Mouse (Mus musculus): Measurements from ENCODE around the gene Per1. TPM values are rescaled to one million over a fixed set of nuclear protein-coding genes. Genes with fewer than 3 reads are reported as not detected.

Gene Per1
- polyA plus RNA-seq, 1 experiment from 2014 or later, result 30.0 TPM

DNA sequence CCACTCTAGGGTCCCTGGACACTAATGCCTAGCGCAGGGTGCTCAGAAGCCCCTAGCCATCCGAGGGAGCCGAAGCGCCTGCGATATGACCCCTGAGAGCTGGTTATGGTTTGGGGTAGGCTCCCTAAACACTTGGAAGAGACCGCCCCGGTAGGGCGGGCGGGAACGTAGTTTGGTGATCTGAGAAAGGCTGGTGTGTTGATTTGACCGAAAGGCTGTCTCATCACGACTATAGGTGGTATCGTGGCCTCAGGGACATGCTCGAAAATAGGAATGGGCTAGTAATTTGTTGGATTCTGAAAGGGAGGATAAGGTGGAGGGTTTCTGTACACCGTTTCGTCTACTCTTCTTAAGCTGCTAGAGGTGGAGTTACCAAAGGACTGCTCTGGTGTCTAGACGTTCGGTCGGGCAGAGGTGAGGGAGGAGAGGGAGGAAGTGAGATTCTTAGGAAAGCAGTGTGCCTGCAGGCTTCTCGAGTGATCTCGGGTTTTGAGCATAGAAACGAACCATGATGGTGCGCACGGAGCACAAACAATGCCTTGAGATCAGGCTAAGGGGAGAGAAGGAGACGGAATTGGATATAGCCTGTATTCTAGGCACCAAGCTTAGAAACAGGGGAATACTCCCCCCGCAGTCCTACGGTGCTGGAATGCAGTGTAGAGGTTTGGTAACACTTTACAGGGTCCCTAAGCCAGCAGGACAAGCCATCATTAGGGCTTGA, 654 bp downstream of the Per1 start:
- Histone ChIP-seq H3K27me3 (replicated peaks; ENCODE audit: insufficient read depth, low read length) (no peaks in the 10 kb centered on the region), H3K36me3 (ENCODE audit: insufficient read depth, low read length) (peaks cover 4% of the 10 kb centered on the region; the same call in 1 of the 2 replicates), H3K9ac (replicated peaks; ENCODE audit: low read depth) (peak overlapping the region; percentile 100), H3K4me2 (replicated peaks; ENCODE audit: low read depth, low read length) (peak overlapping the region; percentile 76), H3K4me1 (ENCODE audit: insufficient read depth, low read depth, low read length) (peaks cover 16% of the 10 kb centered on the region), H3K9me3 (ENCODE audit: low read length) (no peaks in the 10 kb centered on the region), H3K4me3 (ENCODE audit: low read depth, low read length) (peak overlapping the region; percentile 97), H3K27ac (ENCODE audit: low read length) (peak overlapping the region; percentile 100)
- WGBS, result under 1% methylated on average over 27 of the region's 27 CpGs
- TF ChIP-seq CTCF (IDR thresholded peaks at IDR 0.05), result no peak
- no peak; the same call in 1 of the 2 replicates for TF ChIP-seq EP300 (IDR thresholded peaks at IDR 0.05)
- ATAC-seq (no peak), DNase-seq (ENCODE audit: low spot score) (peak; percentile 86)

- H3K27me3 ChIP-seq (replicated peaks; ENCODE audit: insufficient read depth, low read length), result no peaks in the 10 kb centered on the region
- H3K9me3 ChIP-seq (ENCODE audit: low read length), result no peaks in the 10 kb centered on the region
- DNase-seq (ENCODE audit: low spot score), result no peak
- TF ChIP-seq CTCF (IDR thresholded peaks at IDR 0.05) (no peak), EP300 (IDR thresholded peaks at IDR 0.05) (no peak)
- no peak for ATAC-seq
- peak overlapping the region; percentile 97 for H3K4me3 ChIP-seq (ENCODE audit: low read depth, low read length)
- peaks cover 16% of the 10 kb centered on the region for H3K4me1 ChIP-seq (ENCODE audit: insufficient read depth, low read depth, low read length)
- peak overlapping the region; percentile 100 for H3K27ac ChIP-seq (ENCODE audit: low read length)
- H3K36me3 ChIP-seq (ENCODE audit: insufficient read depth, low read length), result peaks cover 12% of the 10 kb centered on the region
- peak overlapping the region; percentile 100 for H3K9ac ChIP-seq (replicated peaks; ENCODE audit: low read depth)
- H3K4me2 ChIP-seq (replicated peaks; ENCODE audit: low read depth, low read length), result peak overlapping the region; percentile 76
- 7% methylated on average over 7 of the region's 9 CpGs for WGBS
These were observed 1.5 kb downstream of the Per1 start for GRCm38 (mm10) chr11:69096360-69096986.

- no peaks in the 10 kb centered on the region for H3K27me3 ChIP-seq (replicated peaks; ENCODE audit: insufficient read depth, low read length)
- under 1% methylated on average over 29 of the region's 29 CpGs for WGBS
- peaks cover 19% of the 10 kb centered on the region for H3K36me3 ChIP-seq (ENCODE audit: insufficient read depth, low read length)
- DNase-seq (ENCODE audit: low spot score) (peak; percentile 100), ATAC-seq (peak; percentile 61)
- peak overlapping the region; percentile 100 for H3K9ac ChIP-seq (replicated peaks; ENCODE audit: low read depth)
- peak overlapping the region; percentile 100 for H3K27ac ChIP-seq (ENCODE audit: low read length)
- H3K9me3 ChIP-seq (ENCODE audit: low read length), result no peaks in the 10 kb centered on the region
- TF ChIP-seq EP300 (IDR thresholded peaks at IDR 0.05), result peak; percentile 100
- no peak for TF ChIP-seq CTCF (IDR thresholded peaks at IDR 0.05)
- peak overlapping the region; percentile 76 for H3K4me2 ChIP-seq (replicated peaks; ENCODE audit: low read depth, low read length)
- peaks cover 16% of the 10 kb centered on the region for H3K4me1 ChIP-seq (ENCODE audit: insufficient read depth, low read depth, low read length)
- H3K4me3 ChIP-seq (ENCODE audit: low read depth, low read length), result peak overlapping the region; percentile 97
These were observed 2.2 kb downstream of the Per1 start for GRCm38 (mm10) chr11:69096987-69097900.

DNA sequence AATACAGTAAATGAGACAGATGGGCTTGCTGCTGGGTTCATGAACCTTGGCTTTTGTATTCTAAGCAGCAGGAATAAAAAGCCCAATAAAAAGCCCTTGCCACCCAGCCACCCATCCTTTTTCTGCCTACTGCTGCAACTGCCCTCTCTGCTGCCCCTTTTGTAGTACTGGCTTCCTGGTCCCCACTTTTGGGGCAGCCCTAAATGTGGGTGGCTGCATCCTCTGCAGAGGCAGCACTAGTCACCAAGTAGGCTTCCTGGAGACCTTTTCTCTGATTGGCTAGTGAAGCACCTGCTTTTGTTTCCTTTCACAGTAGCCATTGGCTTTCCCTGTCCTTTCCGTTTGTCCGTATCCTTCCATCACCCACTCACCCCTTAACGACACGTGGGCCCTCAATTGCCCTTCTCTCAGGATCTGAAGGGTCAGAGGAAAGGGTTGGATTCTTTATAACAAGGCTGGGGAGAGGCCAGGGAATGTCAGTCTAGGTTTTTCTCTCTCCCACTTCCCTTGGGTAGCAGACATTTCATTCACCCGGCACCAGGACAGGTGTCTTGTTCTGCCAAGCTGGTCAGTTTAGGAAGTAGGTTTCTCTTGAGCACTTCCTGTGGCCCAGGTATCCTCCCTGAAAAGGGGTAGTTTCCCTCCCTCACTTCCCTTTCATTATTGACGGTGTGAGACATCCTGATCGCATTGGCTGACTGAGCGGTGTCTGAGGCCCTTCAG, 3.2 kb downstream of the Per1 start:
- peak overlapping the region; percentile 100 for H3K27ac ChIP-seq (ENCODE audit: low read length)
- H3K4me2 ChIP-seq (replicated peaks; ENCODE audit: low read depth, low read length), result peak overlapping the region; percentile 76
- H3K4me1 ChIP-seq (ENCODE audit: insufficient read depth, low read depth, low read length), result peaks cover 16% of the 10 kb centered on the region
- TF ChIP-seq EP300 (IDR thresholded peaks at IDR 0.05) (no peak), CTCF (IDR thresholded peaks at IDR 0.05) (no peak)
- peak overlapping the region; percentile 58 for H3K9ac ChIP-seq (replicated peaks; ENCODE audit: low read depth)
- ATAC-seq, result no peak
- WGBS, result 7% methylated on average over 8 of the region's 8 CpGs
- no peak for DNase-seq (ENCODE audit: low spot score)
- no peaks in the 10 kb centered on the region for H3K9me3 ChIP-seq (ENCODE audit: low read length)
- H3K36me3 ChIP-seq (ENCODE audit: insufficient read depth, low read length), result peaks cover 29% of the 10 kb centered on the region
- no peaks in the 10 kb centered on the region for H3K27me3 ChIP-seq (replicated peaks; ENCODE audit: insufficient read depth, low read length)
- H3K4me3 ChIP-seq (ENCODE audit: low read depth, low read length), result peak overlapping the region; percentile 97

GRCm38 (mm10) chr11:69098762-69099091, 3.7 kb downstream of the Per1 start:
- Histone ChIP-seq H3K9me3 (ENCODE audit: low read length) (no peaks in the 10 kb centered on the region), H3K27ac (ENCODE audit: low read length) (peak overlapping the region; percentile 100), H3K27me3 (replicated peaks; ENCODE audit: insufficient read depth, low read length) (no peaks in the 10 kb centered on the region), H3K4me3 (ENCODE audit: low read depth, low read length) (peak overlapping the region; percentile 97), H3K36me3 (ENCODE audit: insufficient read depth, low read length) (peaks cover 34% of the 10 kb centered on the region), H3K4me1 (ENCODE audit: insufficient read depth, low read depth, low read length) (peaks cover 16% of the 10 kb centered on the region), H3K4me2 (replicated peaks; ENCODE audit: low read depth, low read length) (peak overlapping the region; percentile 76), H3K9ac (replicated peaks; ENCODE audit: low read depth) (peak overlapping the region; percentile 79)
- DNase-seq (ENCODE audit: low spot score) (peak; percentile 97), ATAC-seq (peak; percentile 32)
- TF ChIP-seq EP300 (IDR thresholded peaks at IDR 0.05) (no peak), CTCF (IDR thresholded peaks at IDR 0.05) (no peak)
- WGBS, result 2% methylated on average over 19 of the region's 19 CpGs
